Mouse (Mus musculus) embryonic fibroblast, embryonic 13.5 days (primary cell): ENCODE data around the gene H60b. TPM values are rescaled to one million over a fixed set of nuclear protein-coding genes. Genes with fewer than 3 reads are reported as not detected.
A peak's percentile ranks its signal among the peaks of the same experiment; 100 is the strongest.
"Not testable (repeated sequence)": the region's sequence is repeated elsewhere in the genome, so short reads cannot be mapped to it uniquely, and the experiment has no call there.

Experiments used
- H3K27ac ChIP-seq: 2 replicates; pipeline ENCODE4 v1.5.1; 2012; ENCODE audit warnings: low read length, control low read depth, inconsistent platforms; ENCODE audit not compliant: insufficient read depth
- H3K4me1 ChIP-seq: 2 replicates; pipeline ENCODE4 v1.6.1; 2011; ENCODE audit warnings: low read length; ENCODE audit not compliant: control insufficient read depth, insufficient read depth
- H3K4me3 ChIP-seq: 2 replicates; pipeline ENCODE4 v1.5.1; 2011; ENCODE audit warnings: mild to moderate bottlenecking, control low read depth, low read length; ENCODE audit not compliant: insufficient read depth
- CTCF ChIP-seq: IDR thresholded peaks from 2 replicates; pipeline ENCODE4 v1.5.1; 2011; ENCODE audit warnings: mild to moderate bottlenecking, control low read depth, low read length, moderate library complexity, borderline replicate concordance; ENCODE audit not compliant: insufficient read depth
- POLR2A ChIP-seq: IDR thresholded peaks from 2 replicates; pipeline ENCODE4 v1.6.1; 2011; ENCODE audit warnings: low read depth, mild to moderate bottlenecking, control low read depth, low read length, moderate library complexity
- polyA plus RNA-seq: library from polyadenylated mRNA; stranded (reverse); fragments of >200 nt; gene quantifications from 2 replicates; pipeline ENCODE4 v1.2.4, GENCODE M21; 2011; ENCODE audit warnings: low read depth; ENCODE audit not compliant: missing spikeins, insufficient read length

The H60b gene
- polyA plus RNA-seq, 1 experiment = 4.3 TPM

GRCm38 (mm10) chr10:22273684-22274305 lies 115.4 kb downstream of the H60b start:
- TF ChIP-seq CTCF (no peak), POLR2A (no peak)
- Histone ChIP-seq H3K27ac (no peak overlapping the region), H3K4me1 (no peaks in the 10 kb centered on the region), H3K4me3 (peak overlapping the region; percentile 30; the same call in 1 of the 2 replicates)

- Histone ChIP-seq H3K4me1 (no peaks in the 10 kb centered on the region), H3K27ac (no peak overlapping the region), H3K4me3 (no peak overlapping the region)
- TF ChIP-seq POLR2A (no peak), CTCF (no peak)
These were observed 116.2 kb downstream of the H60b start for GRCm38 (mm10) chr10:22274445-22275057.

GRCm38 (mm10) chr10:22278468-22278867 lies 120.1 kb downstream of the H60b start:
- H3K4me1 ChIP-seq, H3K4me3 ChIP-seq, H3K27ac ChIP-seq: not testable (repeated sequence)

- no peak for TF ChIP-seq CTCF
- TF ChIP-seq POLR2A = no peak
- Histone ChIP-seq H3K4me3 (no peak overlapping the region), H3K4me1 (no peaks in the 10 kb centered on the region), H3K27ac (no peak overlapping the region)
These were observed 124.4 kb downstream of the H60b start for GRCm38 (mm10) chr10:22282816-22283215.

- H3K4me3 ChIP-seq = no peak overlapping the region
- no peaks in the 10 kb centered on the region for H3K4me1 ChIP-seq
- no peak for TF ChIP-seq CTCF
- no peak for TF ChIP-seq POLR2A
- no peak overlapping the region for H3K27ac ChIP-seq
These were observed 137.3 kb downstream of the H60b start for GRCm38 (mm10) chr10:22295676-22296075.

- no peak overlapping the region for H3K4me3 ChIP-seq
- no peaks in the 10 kb centered on the region for H3K4me1 ChIP-seq
- H3K27ac ChIP-seq = no peak overlapping the region
- TF ChIP-seq POLR2A (no peak), CTCF (no peak)
These were observed 138.8 kb downstream of the H60b start for GRCm38 (mm10) chr10:22297033-22297762.

- Histone ChIP-seq H3K4me1 (no peaks in the 10 kb centered on the region), H3K27ac (no peak overlapping the region), H3K4me3 (no peak overlapping the region)
- TF ChIP-seq POLR2A = no peak
- no peak for TF ChIP-seq CTCF
These were observed 139.5 kb downstream of the H60b start for GRCm38 (mm10) chr10:22297766-22298461.

GRCm38 (mm10) chr10:22299324-22299723 lies 140.9 kb downstream of the H60b start:
- Histone ChIP-seq H3K4me3 (no peak overlapping the region), H3K27ac (no peak overlapping the region), H3K4me1 (no peaks in the 10 kb centered on the region)
- no peak for TF ChIP-seq POLR2A
- TF ChIP-seq CTCF = no peak

- H3K4me1 ChIP-seq = no peaks in the 10 kb centered on the region
- TF ChIP-seq CTCF (no peak), POLR2A (no peak)
- H3K27ac ChIP-seq = no peak overlapping the region
- H3K4me3 ChIP-seq = no peak overlapping the region
These were observed 143.3 kb downstream of the H60b start for GRCm38 (mm10) chr10:22301641-22302040.
